Mouse (Mus musculus) ovary, postnatal 36 days (tissue): Measurements from ENCODE around the gene Hps3.
"Not testable (repeated sequence)": the region's sequence is repeated elsewhere in the genome, so short reads cannot be mapped to it uniquely, and the experiment has no call there.

Experiments
- DNase-seq: peaks from one replicate; pipeline ENCODE4 v3.0.0; 2022; ENCODE audit warnings: low spot score, mixed read lengths

Gene Hps3

DNA sequence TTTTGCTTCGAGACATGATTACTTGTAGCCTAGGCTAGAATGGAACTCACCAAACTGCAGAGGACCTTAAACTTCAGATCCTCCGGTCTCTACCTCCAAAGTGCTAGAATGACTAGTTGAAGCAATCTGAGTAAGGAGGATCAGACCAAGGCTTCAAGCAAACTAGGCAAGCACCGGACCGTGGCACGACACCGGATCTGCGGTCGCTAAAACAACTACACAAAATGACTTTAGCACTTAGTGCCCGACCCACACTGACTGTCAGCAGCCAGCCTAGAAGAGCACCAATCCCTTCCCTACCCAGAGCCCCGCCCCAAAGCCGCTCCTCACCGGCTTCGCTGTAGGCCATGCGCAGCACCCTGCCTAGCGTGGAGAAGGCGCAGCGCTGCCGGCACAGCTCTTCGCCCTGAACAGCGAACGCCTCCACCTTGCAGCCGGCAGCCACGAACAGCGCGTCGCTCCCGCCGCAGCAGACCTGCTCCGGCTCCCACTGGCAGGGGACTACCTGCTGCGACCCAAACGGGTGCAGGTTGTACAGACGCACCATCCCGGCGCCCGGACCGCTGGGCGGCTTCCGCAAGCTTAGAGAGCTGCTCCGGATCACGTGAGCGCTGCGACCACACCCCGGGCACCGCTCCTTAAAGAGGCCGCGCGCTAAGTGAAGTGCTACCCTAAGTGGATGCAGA lies at the start of gene Hps3:
Gene Hps3 (minus strand): TSS at position 597 of the 686 bp plus-strand sequence.
- peak; percentile 82 for DNase-seq

DNA sequence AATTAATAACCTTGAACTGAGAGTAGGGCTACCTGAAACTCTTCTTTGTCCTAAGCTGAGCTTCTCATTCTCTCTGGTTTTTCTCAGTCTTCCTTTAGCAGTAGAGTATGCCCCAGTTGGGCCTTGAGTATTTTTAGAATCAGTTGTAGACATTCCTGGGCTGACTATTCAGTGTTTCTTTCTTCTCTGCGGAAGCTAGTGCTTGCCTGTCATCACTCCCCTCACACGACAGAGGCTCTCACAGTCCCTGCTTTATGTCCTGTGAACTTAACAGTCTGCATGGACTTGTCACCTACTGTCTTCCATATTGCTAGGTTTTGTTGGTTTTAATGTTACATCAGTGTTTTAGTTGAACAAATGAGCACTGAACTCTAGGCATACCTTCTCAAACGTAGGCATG lies 47.0 kb upstream of the Hps3 start:
- DNase-seq = no peak

DNA sequence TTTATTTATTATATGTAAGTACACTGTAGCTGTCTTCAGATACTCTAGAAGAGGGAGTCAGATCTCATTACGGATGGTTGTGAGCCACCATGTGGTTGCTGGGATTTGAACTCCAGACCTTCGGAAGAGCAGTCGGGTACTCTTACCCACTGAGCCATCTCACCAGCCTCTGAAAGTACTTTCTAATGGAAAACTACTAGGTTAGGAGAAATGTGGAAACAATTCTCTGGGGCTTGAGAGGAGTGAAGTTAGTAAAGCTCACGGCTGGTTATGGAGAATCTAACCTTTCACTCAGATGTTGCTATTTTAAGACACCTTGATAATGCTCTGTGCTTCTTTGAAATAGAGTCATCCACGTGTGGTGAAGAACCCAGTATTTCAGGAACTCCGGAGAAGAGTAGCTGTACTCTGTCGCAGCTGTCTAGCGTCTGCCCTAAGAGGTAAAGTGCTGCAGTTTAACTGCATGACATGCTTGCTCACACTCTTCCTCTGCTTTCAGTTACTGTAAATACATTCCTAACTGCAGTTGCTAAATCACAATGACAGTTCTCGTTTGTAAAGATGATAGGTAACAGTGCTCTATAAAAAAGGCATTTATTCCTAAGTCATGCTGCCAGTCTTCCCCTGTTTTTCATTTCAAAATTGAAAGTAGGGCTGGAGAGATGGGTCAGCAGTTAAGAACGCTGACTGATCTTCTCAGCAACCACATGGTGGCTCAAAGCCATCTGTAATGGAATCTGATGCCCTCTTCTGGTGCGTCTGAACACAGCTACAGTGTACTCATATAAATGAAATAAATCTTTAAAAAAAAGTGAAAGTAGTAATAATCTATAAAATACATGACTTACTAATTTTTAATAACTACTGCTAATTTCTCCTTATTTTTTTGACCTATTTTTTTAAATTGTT lies 41.3 kb upstream of the Hps3 start:
- DNase-seq = no peak

DNA sequence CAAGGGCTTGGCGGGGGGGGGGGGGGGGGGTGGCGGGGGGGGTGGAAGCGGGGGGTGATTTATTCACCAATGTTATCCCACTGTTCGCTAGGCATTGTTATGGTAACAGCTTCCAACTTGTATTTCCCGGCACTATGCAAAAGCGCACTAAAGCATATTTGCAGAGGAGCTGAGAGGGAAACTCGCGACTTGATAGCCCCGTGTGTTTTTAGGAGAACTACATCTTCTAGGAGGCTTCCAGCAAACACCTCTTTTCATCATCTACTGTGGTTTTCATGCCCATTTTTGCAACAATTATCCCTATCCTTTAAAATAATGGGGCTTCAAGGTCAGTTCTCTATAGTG lies 23.1 kb upstream of the Hps3 start:
- DNase-seq = no peak

DNA sequence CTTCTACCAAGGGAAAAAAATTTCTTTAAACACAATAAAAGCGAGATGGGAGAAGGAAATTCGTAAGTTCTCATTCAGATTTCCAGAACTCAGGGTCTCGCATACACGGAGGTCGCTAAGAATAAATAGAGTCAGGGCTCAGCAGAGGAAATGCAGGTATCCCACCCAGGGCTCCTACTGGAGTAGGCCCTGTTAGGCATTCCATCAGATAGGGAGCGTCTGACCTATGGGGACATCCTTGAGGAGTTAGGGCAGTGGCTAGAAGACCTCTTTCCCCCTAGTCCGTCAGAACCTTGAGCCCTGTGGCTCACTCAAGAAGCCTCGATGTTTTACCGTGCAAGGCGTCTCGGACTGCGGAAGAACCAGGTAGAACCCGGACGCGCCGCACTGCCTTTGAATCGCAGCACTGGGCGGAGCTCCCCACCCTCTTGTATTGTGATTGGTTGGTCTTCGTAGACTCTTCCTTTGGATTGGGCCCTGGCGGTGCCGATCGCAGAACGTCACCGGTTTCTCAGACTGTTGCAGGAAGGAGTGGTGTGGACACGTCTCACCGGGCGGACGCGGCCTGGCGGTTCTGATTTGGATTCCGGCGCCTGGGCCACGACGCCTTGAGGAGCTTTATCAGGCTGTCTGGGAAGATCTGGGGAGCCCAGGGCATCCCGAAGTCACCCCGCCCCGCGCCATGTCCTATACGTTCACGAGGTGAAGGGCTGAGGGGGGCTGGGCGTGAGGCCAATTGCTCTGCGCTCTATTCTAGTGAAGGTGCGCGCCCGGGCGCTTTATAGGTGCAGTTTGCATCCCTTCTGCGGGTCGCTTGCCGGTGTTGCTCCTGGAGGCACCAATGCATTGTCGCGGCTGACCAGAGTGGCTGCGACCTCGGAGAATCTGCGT lies 22.4 kb upstream of the Hps3 start, which contains the start of gene Hltf:
Gene Hltf (plus strand): TSS at position 506 of the 891 bp plus-strand sequence.
- DNase-seq = peak; percentile 91

DNA sequence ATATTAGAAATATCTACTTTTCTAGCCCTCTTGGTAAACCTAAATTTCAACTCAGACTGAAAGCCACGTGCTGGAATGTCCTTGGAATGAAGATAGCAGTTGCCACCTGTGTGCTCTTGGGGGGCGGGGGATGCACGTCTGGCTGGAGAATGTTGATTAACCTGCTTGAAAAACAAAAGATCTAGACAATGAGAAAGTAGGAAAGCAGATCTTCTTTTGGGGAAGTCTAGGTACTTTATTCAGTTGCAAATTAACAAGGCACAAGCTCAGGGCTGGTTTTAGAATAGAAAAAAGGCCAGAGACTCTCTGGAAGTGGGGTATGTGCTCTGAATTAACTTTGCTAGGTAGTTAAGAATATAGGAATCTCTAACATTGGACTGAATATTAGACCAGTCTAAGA lies 9.6 kb upstream of the Hps3 start:
- DNase-seq = not testable (repeated sequence)

DNA sequence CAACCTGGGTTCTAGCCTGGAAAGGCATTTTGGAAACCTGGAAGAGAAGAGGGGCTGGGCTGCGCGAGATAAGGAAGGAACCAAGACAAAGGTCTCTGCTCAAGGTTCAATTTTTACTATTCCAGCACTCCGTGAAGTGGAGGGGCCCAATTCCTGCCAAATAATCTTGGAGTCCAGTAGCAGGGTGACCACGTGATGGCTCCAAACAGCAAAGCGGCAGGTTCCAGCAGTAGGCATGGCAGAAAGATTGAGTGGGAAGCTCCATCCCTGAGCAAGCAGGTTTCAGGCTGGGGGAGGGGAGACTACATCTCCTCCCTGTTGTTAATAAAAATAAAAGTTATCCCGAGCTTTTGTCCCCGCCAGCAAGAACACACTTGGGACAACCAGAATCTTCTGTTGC lies 6.3 kb upstream of the Hps3 start:
- not testable (repeated sequence) for DNase-seq

DNA sequence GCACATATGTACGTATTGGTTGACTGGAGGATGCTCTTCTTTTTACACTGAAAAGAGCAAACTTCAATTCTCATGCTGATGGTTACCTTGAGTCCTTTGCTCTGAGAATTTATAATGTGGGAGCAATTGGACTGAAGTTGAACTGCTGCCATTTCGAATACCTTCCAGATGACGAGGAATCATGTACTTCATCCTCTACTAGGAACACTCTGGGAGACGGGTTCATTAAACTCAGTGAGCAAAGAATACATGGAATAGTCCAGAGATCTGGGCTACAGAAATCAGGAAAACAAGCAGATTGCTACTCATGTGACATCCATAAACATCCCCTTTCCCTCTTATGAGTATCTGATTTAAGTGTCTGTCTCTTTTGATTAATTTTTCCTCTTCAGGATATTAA lies 954 bp upstream of the Hps3 start:
- DNase-seq = no peak

DNA sequence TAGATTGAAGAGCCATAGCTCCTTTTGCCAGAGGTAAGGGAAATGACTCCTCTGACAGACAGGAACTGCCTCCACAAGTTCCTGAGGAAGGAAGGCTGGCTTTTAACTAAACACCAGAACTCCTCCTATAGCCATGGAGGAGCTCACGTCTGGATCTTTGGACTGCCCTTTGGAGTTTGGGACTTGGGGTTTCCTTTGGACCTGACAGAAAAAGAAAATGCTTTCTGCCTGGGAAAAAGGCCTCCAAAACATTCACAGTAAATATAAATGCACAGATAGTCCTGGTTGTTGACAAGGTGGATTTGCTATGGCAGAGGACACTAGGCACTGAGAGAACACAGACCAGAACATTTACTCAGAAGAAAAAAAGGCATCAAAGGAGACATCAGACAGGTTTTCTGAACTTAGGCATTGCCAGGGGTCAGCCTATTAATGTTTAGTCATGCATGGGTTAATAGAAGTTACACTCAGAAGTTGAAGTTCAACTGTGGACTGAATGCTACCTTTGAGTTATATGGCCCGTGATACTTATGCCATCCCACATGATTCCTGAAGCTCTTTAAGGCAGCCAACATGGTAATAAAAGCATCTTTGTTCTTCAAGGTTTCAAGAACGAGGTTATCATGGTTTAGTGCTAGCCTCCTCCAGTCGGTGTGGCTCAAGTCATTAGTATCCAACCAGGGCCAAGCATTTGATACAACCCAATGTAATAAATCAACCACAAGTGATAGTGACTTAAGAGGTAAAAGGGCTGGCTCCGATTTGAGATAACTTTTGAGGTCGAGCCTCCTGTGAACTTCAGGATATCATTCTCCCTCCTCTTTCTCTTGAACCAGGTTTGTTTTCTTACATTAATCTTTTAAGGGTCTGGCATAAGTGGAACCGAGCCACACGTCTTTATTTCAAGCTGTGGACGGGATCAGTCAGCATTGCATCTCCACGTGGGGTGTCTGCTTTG lies 1.1 kb downstream of the Hps3 start:
- no peak for DNase-seq

DNA sequence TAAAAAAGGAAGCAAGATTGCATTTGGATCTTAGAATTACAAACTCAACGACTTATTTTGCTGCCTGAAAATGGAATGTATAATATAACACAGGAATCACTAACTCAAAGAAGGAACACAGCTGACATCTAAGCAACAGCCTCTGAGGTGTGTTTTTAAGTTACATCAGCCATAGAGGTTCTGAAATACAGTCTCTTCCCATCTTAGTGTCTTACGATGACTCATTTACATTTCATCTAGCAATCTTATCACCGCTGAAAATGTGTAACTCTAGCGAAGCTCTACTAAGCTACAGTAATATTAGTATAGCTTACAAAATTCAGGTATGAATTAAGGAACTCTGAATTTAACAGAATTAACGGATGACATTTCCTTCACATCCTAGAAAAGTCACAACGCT lies 4.3 kb downstream of the Hps3 start:
- no peak for DNase-seq

DNA sequence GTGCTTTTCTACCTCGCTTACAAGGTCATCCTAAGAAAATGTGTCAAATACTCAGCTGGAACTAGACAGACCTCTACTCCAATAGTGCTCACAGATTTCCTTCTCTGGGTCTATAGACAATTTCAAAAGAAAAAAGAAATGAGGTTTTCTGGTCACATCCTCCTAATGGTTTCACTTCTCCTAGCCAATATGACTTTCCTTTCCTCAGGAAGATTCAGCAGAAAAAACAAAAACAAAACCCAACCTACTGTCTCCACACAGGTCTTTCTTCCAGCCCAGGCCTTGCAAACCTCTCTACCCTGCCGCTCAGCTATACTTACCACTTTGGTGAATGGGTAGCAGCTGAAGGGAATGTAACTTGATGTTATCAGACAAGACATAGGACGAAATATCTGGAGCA lies 6.5 kb downstream of the Hps3 start:
- no peak for DNase-seq

DNA sequence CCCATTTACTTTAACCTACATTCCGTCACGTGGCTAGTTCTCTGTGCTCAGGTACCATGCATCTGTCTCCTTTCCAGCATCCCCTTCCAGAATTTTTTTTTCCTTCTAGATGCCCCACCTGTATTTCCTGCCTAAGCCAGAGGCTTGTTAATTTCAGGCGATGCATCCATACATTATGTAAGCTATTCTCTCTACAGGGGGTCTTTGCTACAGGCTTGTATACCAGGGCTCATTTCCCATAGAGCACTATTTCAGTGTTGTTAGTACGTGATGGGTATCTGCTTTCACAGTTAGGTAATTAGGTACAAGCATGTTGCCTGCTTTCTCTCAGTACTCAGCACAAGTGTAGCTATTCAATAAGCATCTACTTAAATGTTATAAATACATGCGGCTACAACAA lies 7.3 kb downstream of the Hps3 start:
- DNase-seq = no peak

DNA sequence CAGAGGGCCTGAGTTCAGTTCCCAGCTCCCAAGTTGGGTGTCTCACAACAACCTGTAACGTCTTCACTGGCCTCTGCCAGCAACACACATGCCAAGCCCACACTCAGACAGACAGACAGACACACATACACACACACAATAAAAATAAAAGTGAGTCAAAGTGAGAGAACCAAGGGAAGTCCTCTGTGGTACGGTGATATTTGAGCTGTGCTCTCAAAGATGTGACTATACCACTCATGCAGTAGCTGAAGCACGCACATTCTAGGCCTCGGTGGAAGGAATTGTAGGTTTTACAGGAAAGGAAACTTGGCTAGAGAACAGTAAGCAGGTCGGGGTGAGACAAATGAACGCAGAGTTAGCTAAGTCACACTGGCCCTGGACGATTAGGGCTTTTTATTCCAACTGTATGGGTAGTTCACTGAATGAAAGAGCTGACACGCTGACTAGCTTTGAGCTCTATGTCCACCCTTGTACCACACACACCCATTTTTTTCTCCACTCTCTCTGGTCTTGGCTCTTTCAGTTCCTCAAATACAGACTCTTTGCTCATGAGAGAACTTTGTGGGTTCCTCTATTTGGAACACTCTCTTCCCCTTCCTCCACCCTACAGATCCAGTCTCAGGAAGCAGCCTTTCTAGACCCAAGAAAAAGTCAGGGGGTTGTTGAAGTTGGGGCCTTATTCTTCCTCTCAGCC lies 8.0 kb downstream of the Hps3 start:
- no peak for DNase-seq

DNA sequence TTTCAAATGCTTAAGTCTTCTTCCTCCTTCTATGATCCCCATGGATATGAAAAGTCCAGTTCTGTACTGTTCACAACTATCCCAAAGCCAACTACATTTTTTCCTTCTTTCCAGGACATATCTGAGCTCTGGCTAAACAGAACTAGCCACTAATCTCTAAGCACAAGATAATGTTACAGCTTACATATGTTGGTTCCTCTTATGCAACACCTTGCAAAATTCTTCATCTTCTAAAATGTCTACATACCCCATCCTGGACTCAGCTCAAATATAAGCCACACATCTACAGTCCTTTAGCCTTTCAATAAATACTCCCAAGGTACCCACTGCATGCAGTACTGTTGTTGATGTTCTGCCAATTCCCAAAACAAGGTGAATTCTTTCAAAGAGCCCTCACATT lies 8.6 kb downstream of the Hps3 start:
- no peak for DNase-seq

DNA sequence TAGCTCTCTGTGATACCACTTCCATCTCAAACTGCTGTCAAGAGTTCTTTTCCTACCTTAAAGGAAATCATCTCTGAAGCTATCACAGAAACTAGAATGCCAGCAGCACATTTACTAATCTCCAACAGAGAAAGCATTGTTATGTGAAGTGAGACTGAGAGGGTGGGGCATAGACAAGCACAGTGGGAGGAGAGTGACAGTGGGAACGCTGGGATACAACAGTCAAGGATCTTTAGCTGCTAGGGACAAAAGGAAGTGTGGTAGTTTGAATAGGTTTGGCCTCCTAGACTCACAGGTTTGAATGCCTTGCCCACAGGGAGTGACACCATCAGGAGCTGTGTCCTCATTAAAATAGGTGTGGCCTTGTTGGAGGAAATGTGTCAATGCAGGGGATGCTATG lies 11.3 kb downstream of the Hps3 start:
- DNase-seq = no peak

DNA sequence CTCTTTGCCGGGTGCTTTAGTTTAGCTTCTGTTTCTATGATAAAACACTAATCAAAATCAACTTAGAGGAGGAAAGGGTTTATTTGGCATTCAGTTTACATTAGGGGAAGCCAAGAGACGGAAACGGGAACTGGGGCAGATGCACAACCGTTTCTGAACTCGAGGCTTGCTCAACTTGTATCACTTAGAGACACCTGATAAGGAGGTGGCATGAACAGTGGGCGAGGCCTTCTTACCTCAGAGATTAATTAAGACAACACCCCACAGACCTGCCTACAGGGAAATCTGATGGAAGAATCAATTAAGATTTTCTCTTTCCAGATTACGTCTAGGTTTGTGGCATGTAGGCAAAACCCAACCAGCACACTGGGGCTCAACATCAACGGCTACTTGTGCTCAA lies 17.0 kb downstream of the Hps3 start:
- DNase-seq = no peak

DNA sequence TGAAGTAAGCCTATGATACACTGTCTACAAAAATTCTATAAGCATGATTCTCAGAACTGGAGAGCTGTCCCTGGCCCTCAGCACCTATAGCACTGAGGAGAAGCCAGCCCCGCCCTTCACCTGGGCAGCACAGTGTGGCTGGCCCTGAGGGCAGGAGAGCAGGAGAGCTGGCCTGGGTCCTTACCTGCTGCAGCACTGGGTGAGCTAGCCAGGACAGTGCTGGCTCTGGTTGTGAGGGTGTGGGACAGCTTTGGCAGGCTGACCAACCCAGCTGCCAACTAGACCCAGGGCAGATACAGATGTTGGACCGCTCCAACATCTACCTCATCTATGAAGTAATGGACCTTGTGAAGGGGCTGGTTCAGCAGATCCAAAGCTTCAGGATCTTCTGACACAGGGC lies 20.7 kb downstream of the Hps3 start:
- DNase-seq = no peak

DNA sequence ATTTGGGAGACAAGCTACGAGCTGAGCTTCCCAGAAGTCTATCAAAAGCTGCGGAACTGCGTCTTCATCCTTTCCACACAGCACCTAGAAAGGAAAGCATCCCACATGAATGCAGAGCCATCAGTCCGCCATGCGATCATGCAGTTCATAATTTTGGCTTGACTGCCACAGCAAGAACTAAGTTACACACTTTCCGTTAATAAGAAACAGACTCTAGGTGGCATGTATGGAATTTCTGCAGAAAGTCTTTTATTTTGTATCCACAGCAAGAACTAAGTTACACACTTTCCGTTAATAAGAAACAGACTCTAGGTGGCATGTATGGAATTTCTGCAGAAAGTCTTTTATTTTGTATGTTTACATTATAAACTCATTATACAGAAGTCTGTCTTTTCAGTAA lies 24.2 kb downstream of the Hps3 start:
- not testable (repeated sequence) for DNase-seq

DNA sequence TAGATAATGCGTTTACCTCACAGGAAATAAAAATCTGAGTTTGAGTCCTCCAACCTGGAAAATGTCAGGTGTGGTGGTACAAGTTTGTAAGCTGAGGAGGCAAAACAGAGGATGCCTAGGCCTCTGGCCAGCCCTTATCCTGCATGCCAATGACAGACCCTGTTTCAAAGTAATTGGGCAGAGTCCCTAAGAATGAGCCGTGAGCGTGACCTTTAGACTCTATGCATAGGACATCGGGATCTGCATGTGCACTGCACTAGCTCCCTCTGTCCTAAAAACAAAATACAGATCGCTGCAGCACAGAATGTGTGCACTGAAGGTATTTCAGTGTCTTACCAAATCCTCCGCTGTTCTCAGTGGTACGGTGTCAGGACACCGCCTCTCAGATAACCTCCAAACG lies 24.7 kb downstream of the Hps3 start:
- no peak for DNase-seq

DNA sequence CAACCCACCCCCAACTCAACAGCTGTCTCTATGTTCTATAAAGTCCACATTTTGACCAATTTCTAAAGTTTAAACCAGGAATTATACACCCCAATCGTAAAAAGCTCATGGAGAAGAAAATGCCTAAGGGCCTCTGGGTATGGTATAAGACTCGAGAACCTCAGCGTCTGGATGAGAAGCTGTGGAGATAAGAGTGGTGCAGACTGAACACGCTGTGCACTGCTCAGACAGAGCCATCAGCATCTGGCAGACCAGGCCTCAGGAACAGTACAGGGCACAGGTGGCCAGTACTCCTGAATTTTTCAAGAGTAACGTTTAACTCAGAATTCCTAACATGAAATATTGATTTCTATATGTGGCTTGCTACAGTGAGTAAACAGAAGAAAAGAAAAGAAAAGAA lies 27.4 kb downstream of the Hps3 start:
- no peak for DNase-seq

DNA sequence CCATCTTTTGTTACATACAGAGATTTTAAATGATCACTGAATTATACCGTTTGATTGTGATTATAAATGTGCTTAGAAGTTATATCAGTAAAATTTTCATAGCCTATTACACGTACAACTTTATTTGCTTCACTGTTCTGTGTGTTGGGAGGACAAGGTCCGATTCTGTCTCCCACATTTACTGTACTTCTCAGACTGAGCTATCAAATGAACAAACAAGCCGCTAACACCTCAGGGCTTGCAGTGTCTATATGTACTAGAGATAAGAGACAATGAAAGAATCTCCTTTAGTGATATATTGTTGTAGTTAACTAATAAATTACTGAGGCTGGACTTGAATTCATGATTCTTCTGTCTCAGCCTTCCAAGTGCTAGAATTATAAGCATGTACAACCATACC lies 27.8 kb downstream of the Hps3 start:
- no peak for DNase-seq
